Mouse (Mus musculus): ENCODE results near the gene Fam83d.

DNA sequence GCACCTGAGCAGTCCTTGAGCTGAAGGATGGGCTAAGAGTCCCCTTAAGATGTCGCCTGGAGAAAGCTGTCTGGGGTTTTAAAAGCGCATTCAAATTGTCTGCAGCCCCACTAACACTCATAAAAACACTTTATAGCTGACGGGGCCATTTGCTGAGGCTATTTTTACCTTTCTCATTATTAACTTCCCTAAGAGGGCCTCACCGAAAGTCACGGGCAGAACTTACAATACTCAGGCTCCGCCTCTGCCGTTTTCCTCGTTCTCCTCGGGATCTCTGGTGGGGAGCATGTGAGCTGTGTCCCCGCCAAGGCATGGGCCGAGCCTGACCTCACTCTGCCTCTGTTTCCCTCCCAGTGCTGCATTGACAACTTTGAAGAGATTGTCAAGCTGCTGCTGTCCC, 21.7 kb upstream of the Fam83d start:
- no peak for TF ChIP-seq POLR2A (IDR thresholded peaks at IDR 0.05; ENCODE audit: extremely low read depth, insufficient read depth, low read length)
- TF ChIP-seq CTCF (IDR thresholded peaks at IDR 0.05; ENCODE audit: extremely low read depth, insufficient read depth, low read length), result no peak

Data from cortical plate, adult 2 months (tissue).